Mouse (Mus musculus): ENCODE results near the gene Ctsa. TPM values are rescaled to one million over a fixed set of nuclear protein-coding genes. Genes with fewer than 3 reads are reported as not detected.

Ctsa gene
- total and polyA plus RNA-seq, 3 experiments = 19.9 to 45.5 (median 27.0) TPM

Other genes starting within 250 kb of the Ctsa start
Only the 20 nearest of the 28 such genes appear.
- gene Wfdc9, start 176.3 kb upstream of the Ctsa start, total RNA-seq (2012; rRNA removed) = not detected in 2 replicates
- gene Wfdc9, start 176.3 kb upstream of the Ctsa start, total RNA-seq (2014; rRNA removed) = not detected in 2 replicates
- gene Wfdc9, start 176.3 kb upstream of the Ctsa start, polyA plus RNA-seq (2012; ENCODE audit: insufficient read length, low read depth) = not detected in 2 replicates
- not detected in 2 replicates for gene Wfdc11, start 158.8 kb upstream of the Ctsa start, total RNA-seq (2012; rRNA removed)
- not detected in 2 replicates for gene Wfdc11, start 158.8 kb upstream of the Ctsa start, total RNA-seq (2014; rRNA removed)
- not detected in 2 replicates for gene Wfdc11, start 158.8 kb upstream of the Ctsa start, polyA plus RNA-seq (2012; ENCODE audit: insufficient read length, low read depth)
- not detected in 2 replicates for gene Wfdc13, start 147.8 kb upstream of the Ctsa start, total RNA-seq (2012; rRNA removed)
- gene Wfdc13, start 147.8 kb upstream of the Ctsa start, total RNA-seq (2014; rRNA removed) = not detected in 2 replicates
- not detected in 2 replicates for gene Wfdc13, start 147.8 kb upstream of the Ctsa start, polyA plus RNA-seq (2012; ENCODE audit: insufficient read length, low read depth)
- gene Spint4, start 134.4 kb upstream of the Ctsa start, total RNA-seq (2012; rRNA removed) = not detected in 2 replicates
- not detected in 2 replicates for gene Spint4, start 134.4 kb upstream of the Ctsa start, total RNA-seq (2014; rRNA removed)
- gene Spint4, start 134.4 kb upstream of the Ctsa start, polyA plus RNA-seq (2012; ENCODE audit: insufficient read length, low read depth) = not detected in 2 replicates
- 1.4 and 2.4 TPM in 2 replicates for gene Spint5, start 117.6 kb upstream of the Ctsa start, total RNA-seq (2012; rRNA removed)
- not detected in 2 replicates for gene Spint5, start 117.6 kb upstream of the Ctsa start, total RNA-seq (2014; rRNA removed)
- not detected in 2 replicates for gene Spint5, start 117.6 kb upstream of the Ctsa start, polyA plus RNA-seq (2012; ENCODE audit: insufficient read length, low read depth)
- 0.08 and 0.21 TPM in 2 replicates for gene Wfdc3, start 86.9 kb upstream of the Ctsa start, total RNA-seq (2012; rRNA removed)
- gene Wfdc3, start 86.9 kb upstream of the Ctsa start, total RNA-seq (2014; rRNA removed) = 0.14 TPM in 1 of 2 replicates, not detected in the other
- gene Wfdc3, start 86.9 kb upstream of the Ctsa start, polyA plus RNA-seq (2012; ENCODE audit: insufficient read length, low read depth) = not detected in 2 replicates
- 14.0 and 15.2 TPM in 2 replicates for gene Dnttip1, start 86.9 kb upstream of the Ctsa start, total RNA-seq (2012; rRNA removed)
- gene Dnttip1, start 86.9 kb upstream of the Ctsa start, total RNA-seq (2014; rRNA removed) = 17.1 and 17.6 TPM in 2 replicates
- gene Dnttip1, start 86.9 kb upstream of the Ctsa start, polyA plus RNA-seq (2012; ENCODE audit: insufficient read length, low read depth) = 29.7 and 35.0 TPM in 2 replicates
- 103 and 121 TPM in 2 replicates for gene Ube2c, start 63.0 kb upstream of the Ctsa start, total RNA-seq (2012; rRNA removed)
- gene Ube2c, start 63.0 kb upstream of the Ctsa start, total RNA-seq (2014; rRNA removed) = 104 and 126 TPM in 2 replicates
- 156 and 226 TPM in 2 replicates for gene Ube2c, start 63.0 kb upstream of the Ctsa start, polyA plus RNA-seq (2012; ENCODE audit: insufficient read length, low read depth)
- gene Tnnc2, start 52.9 kb upstream of the Ctsa start, total RNA-seq (2012; rRNA removed) = not detected in 2 replicates
- gene Tnnc2, start 52.9 kb upstream of the Ctsa start, total RNA-seq (2014; rRNA removed) = not detected in 2 replicates
- not detected in 2 replicates for gene Tnnc2, start 52.9 kb upstream of the Ctsa start, polyA plus RNA-seq (2012; ENCODE audit: insufficient read length, low read depth)
- 2.3 and 3.3 TPM in 2 replicates for gene Snx21, start 47.0 kb upstream of the Ctsa start, total RNA-seq (2012; rRNA removed)
- gene Snx21, start 47.0 kb upstream of the Ctsa start, total RNA-seq (2014; rRNA removed) = 0.71 and 1.1 TPM in 2 replicates
- gene Snx21, start 47.0 kb upstream of the Ctsa start, polyA plus RNA-seq (2012; ENCODE audit: insufficient read length, low read depth) = 1.1 and 1.5 TPM in 2 replicates
- gene Acot8, start 28.0 kb upstream of the Ctsa start, total RNA-seq (2012; rRNA removed) = 22.0 and 26.8 TPM in 2 replicates
- 15.8 and 16.8 TPM in 2 replicates for gene Acot8, start 28.0 kb upstream of the Ctsa start, total RNA-seq (2014; rRNA removed)
- gene Acot8, start 28.0 kb upstream of the Ctsa start, polyA plus RNA-seq (2012; ENCODE audit: insufficient read length, low read depth) = 10.5 and 11.9 TPM in 2 replicates
- 3.5 and 3.7 TPM in 2 replicates for gene Zswim3, start 27.8 kb upstream of the Ctsa start, total RNA-seq (2012; rRNA removed)
- gene Zswim3, start 27.8 kb upstream of the Ctsa start, total RNA-seq (2014; rRNA removed) = 1.6 and 2.3 TPM in 2 replicates
- 2.1 and 2.5 TPM in 2 replicates for gene Zswim3, start 27.8 kb upstream of the Ctsa start, polyA plus RNA-seq (2012; ENCODE audit: insufficient read length, low read depth)
- gene Zswim1, start 10.2 kb upstream of the Ctsa start, total RNA-seq (2012; rRNA removed) = 9.5 and 9.6 TPM in 2 replicates
- gene Zswim1, start 10.2 kb upstream of the Ctsa start, total RNA-seq (2014; rRNA removed) = 5.3 and 5.8 TPM in 2 replicates
- 10.4 and 13.8 TPM in 2 replicates for gene Zswim1, start 10.2 kb upstream of the Ctsa start, polyA plus RNA-seq (2012; ENCODE audit: insufficient read length, low read depth)
- gene Spata25, start 4.3 kb upstream of the Ctsa start, total RNA-seq (2012; rRNA removed) = 0.34 TPM in 1 of 2 replicates, not detected in the other
- gene Spata25, start 4.3 kb upstream of the Ctsa start, total RNA-seq (2014; rRNA removed) = not detected in 2 replicates
- gene Spata25, start 4.3 kb upstream of the Ctsa start, polyA plus RNA-seq (2012; ENCODE audit: insufficient read length, low read depth) = not detected in 2 replicates
- gene Neurl2, start 583 bp downstream of the Ctsa start, total RNA-seq (2012; rRNA removed) = 2.9 and 4.1 TPM in 2 replicates
- gene Neurl2, start 583 bp downstream of the Ctsa start, total RNA-seq (2014; rRNA removed) = 1.6 and 2.1 TPM in 2 replicates
- gene Neurl2, start 583 bp downstream of the Ctsa start, polyA plus RNA-seq (2012; ENCODE audit: insufficient read length, low read depth) = 1.7 and 1.8 TPM in 2 replicates
- gene Pltp, start 24.8 kb downstream of the Ctsa start, total RNA-seq (2012; rRNA removed) = 4.4 and 5.5 TPM in 2 replicates
- 0.85 and 1.1 TPM in 2 replicates for gene Pltp, start 24.8 kb downstream of the Ctsa start, total RNA-seq (2014; rRNA removed)
- gene Pltp, start 24.8 kb downstream of the Ctsa start, polyA plus RNA-seq (2012; ENCODE audit: insufficient read length, low read depth) = 0.94 and 0.98 TPM in 2 replicates
- 30.0 and 33.6 TPM in 2 replicates for gene Pcif1, start 46.4 kb downstream of the Ctsa start, total RNA-seq (2012; rRNA removed)
- gene Pcif1, start 46.4 kb downstream of the Ctsa start, total RNA-seq (2014; rRNA removed) = 18.2 and 20.0 TPM in 2 replicates
- 49.1 and 59.1 TPM in 2 replicates for gene Pcif1, start 46.4 kb downstream of the Ctsa start, polyA plus RNA-seq (2012; ENCODE audit: insufficient read length, low read depth)
- gene Zfp335, start 78.9 kb downstream of the Ctsa start, total RNA-seq (2012; rRNA removed) = 12.0 and 14.4 TPM in 2 replicates
- 5.0 and 5.2 TPM in 2 replicates for gene Zfp335, start 78.9 kb downstream of the Ctsa start, total RNA-seq (2014; rRNA removed)
- 13.1 and 16.5 TPM in 2 replicates for gene Zfp335, start 78.9 kb downstream of the Ctsa start, polyA plus RNA-seq (2012; ENCODE audit: insufficient read length, low read depth)
- gene Mmp9, start 107.9 kb downstream of the Ctsa start, total RNA-seq (2012; rRNA removed) = not detected in 2 replicates
- not detected in 2 replicates for gene Mmp9, start 107.9 kb downstream of the Ctsa start, total RNA-seq (2014; rRNA removed)
- not detected in 2 replicates for gene Mmp9, start 107.9 kb downstream of the Ctsa start, polyA plus RNA-seq (2012; ENCODE audit: insufficient read length, low read depth)
- 0.30 and 0.34 TPM in 2 replicates for gene Slc12a5, start 127.9 kb downstream of the Ctsa start, total RNA-seq (2012; rRNA removed)
- gene Slc12a5, start 127.9 kb downstream of the Ctsa start, total RNA-seq (2014; rRNA removed) = 0.05 and 0.18 TPM in 2 replicates
- 0.71 and 0.83 TPM in 2 replicates for gene Slc12a5, start 127.9 kb downstream of the Ctsa start, polyA plus RNA-seq (2012; ENCODE audit: insufficient read length, low read depth)